Mouse (Mus musculus) MEL (cell line): ENCODE measurements around the gene Slc4a1.

Experiments used
- CTCF ChIP-seq, 3 experiments: IDR thresholded peaks in 2 of 3; conservative IDR thresholded peaks in 1 of 3; 2 replicates each; pipeline ENCODE4 v1.5.1; 2011 to 2012; ENCODE audit warnings: low read length in 3 of 3, low read depth in 2 of 3, mild to moderate bottlenecking in 2 of 3, improper control_type of control experiment in 1 of 3, inconsistent platforms in 1 of 3, mixed read lengths in 1 of 3, moderate library complexity in 1 of 3; ENCODE audit not compliant: control insufficient read depth in 1 of 3, insufficient read depth in 1 of 3, poor library complexity in 1 of 3, severe bottlenecking in 1 of 3
- ELF1 ChIP-seq: IDR thresholded peaks from 2 replicates; pipeline ENCODE4 v1.6.1; 2014; ENCODE audit warnings: low read depth, mild to moderate bottlenecking, inconsistent platforms, low read length, improper control_type of control experiment, moderate library complexity
- EP300 ChIP-seq, 2 experiments: IDR thresholded peaks; 2 replicates each; pipeline ENCODE4 v1.6.1; 2011; ENCODE audit warnings: improper control_type of control experiment in 2 of 2, low read length in 2 of 2, low read depth in 1 of 2, mild to moderate bottlenecking in 1 of 2
- ETS1 ChIP-seq: IDR thresholded peaks from 2 replicates; pipeline ENCODE4 v1.6.1; 2012; ENCODE audit warnings: low read depth, mild to moderate bottlenecking, inconsistent platforms, low read length, improper control_type of control experiment, moderate library complexity
- GATA1 ChIP-seq: IDR thresholded peaks from 2 replicates; pipeline ENCODE4 v1.6.1; 2011; ENCODE audit warnings: low read depth, low read length, improper control_type of control experiment
- MAZ ChIP-seq: IDR thresholded peaks from 2 replicates; pipeline ENCODE4 v1.6.1; 2012; ENCODE audit warnings: low read depth, mild to moderate bottlenecking, inconsistent platforms, low read length, improper control_type of control experiment
- MYC ChIP-seq: IDR thresholded peaks from 2 replicates; pipeline ENCODE4 v1.6.1; 2011; ENCODE audit warnings: low read depth, mild to moderate bottlenecking, low read length, improper control_type of control experiment, moderate library complexity
- NELFE ChIP-seq: IDR thresholded peaks from 2 replicates; pipeline ENCODE4 v1.6.1; 2011; ENCODE audit warnings: low read depth, low read length, improper control_type of control experiment
- NRF1 ChIP-seq: IDR thresholded peaks from 2 replicates; pipeline ENCODE4 v1.6.1; 2014; ENCODE audit warnings: low read depth, mild to moderate bottlenecking, inconsistent platforms, low read length, improper control_type of control experiment, moderate library complexity; ENCODE audit not compliant: poor library complexity, insufficient read depth, severe bottlenecking
- POLR2A ChIP-seq, 2 experiments: IDR thresholded peaks; 2 replicates each; pipeline ENCODE4 v1.6.1; 2011 to 2012; ENCODE audit warnings: low read length in 2 of 2, mild to moderate bottlenecking in 2 of 2, control low read depth in 1 of 2, improper control_type of control experiment in 1 of 2, low read depth in 1 of 2, moderate library complexity in 1 of 2; ENCODE audit not compliant: control insufficient read depth in 1 of 2, insufficient read depth in 1 of 2, poor library complexity in 1 of 2
- ZC3H11A ChIP-seq: IDR thresholded peaks from 2 replicates; pipeline ENCODE4 v1.6.1; 2012; ENCODE audit warnings: low read depth, mild to moderate bottlenecking, inconsistent platforms, low read length, improper control_type of control experiment
- ZKSCAN1 ChIP-seq: IDR thresholded peaks from 2 replicates; pipeline ENCODE4 v1.6.1; 2012; ENCODE audit warnings: low read depth, mild to moderate bottlenecking, inconsistent platforms, low read length, improper control_type of control experiment, moderate library complexity

DNA sequence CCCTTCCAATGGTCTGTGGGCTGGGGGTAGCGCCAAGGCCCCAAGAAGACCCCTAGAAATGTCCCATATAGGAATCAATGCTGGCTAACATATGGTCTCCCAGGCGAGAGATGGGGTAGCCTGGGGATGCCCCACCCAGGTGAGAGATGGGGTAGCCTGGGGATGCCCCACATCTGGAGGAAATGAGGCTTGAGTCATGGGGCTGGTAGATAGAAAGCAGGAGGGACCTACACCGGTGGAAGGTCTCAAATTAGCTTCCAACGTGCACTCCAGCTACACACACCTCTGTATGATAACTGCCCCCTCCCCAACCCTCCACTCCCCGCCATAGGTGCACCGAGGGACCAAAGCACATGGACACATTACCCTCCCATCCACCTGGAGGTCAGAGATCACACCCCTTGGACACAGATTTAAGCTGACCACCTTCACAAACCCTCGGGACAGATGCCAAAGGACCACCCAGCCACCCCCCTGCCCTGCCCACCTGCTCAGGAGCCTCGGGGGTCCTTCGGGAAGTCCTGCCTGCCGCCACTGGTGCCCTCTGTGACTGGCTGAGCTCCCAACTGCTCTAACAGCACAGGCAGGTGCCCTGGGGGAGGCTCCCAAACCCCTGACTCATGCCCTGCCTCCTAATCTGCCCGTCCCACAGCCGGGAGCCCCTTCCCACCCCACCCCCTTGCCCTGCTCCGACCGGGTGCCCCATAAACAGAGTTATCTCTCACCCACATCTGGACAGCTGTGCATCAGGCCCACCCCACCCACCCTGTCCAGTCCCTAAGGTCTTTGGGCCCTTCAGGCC is 1.2 kb downstream of the Slc4a1 start:
- TF ChIP-seq CTCF (IDR thresholded peaks at IDR 0.05 in 2 of 3, conservative IDR thresholded peaks at IDR 0.05 in 1 of 3; ENCODE audit: control insufficient read depth in 1 of 3, insufficient read depth in 1 of 3, low read depth in 2 of 3, low read length in 3 of 3, poor library complexity in 1 of 3, severe bottlenecking in 1 of 3), result no peak
- TF ChIP-seq NELFE, result no peak
- TF ChIP-seq ETS1, result no peak
- TF ChIP-seq MYC, result no peak
- no peak for TF ChIP-seq POLR2A (IDR thresholded peaks at IDR 0.05; ENCODE audit: control insufficient read depth in 1 of 2, insufficient read depth in 1 of 2, low read depth in 1 of 2, low read length in 2 of 2, poor library complexity in 1 of 2)
- TF ChIP-seq MAZ, result no peak
- no peak for TF ChIP-seq ELF1
- no peak for TF ChIP-seq NRF1
- no peak for TF ChIP-seq EP300 (IDR thresholded peaks at IDR 0.05; ENCODE audit: low read depth in 1 of 2, low read length in 2 of 2)
- TF ChIP-seq ZKSCAN1, result no peak
- TF ChIP-seq GATA1, result no peak
- no peak for TF ChIP-seq ZC3H11A
